Mouse (Mus musculus): ENCODE data around the gene Rasa4.
"Not testable (repeated sequence)": the region's sequence is repeated elsewhere in the genome, so short reads cannot be mapped to it uniquely, and the experiment has no call there.

The Rasa4 gene

DNA sequence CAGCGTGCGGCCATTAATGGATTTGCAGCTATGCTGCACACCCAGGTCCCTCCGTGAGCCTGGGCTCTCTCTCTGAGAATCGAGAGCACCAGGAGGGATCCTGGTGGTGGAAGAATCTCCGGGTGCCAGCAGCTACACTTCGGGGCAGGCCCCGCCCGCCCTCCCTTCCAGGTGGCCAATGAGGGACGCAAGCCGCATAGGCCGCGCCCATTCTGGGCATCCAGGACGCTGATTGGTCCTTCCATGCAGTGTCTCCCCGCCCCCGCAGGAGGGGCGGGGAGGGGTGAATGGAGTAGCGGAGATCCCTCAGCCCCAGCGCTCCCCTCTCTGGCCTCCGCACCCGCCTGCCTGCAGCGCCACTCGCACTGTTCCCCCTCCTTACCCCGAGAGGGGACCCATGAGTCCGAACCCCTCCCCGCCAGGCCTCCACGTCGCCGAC is at the start of gene Rasa4:
Gene Rasa4, plus strand, starts transcription at position 248 of the 439 bp plus-strand sequence.
- peak; percentile 96 for DNase-seq

DNA sequence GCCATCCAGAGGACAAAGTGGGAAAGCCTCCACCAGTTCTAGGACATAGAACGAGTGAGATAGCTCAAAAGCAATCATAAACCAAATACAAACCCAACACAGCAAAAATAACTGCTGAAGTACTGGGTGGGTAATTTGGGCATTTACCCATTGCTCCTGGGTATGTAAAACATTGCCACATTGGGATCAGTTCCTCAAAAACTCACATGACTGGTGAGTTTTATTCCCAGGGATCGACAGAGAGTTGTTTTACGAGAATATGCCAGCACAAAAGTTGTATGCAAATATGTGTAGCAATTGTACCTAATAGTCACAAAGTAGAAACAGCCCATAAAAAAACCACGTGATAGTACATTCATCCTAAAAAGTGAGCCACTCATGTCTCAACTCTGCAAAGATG is 48.8 kb upstream of the Rasa4 start:
- no peak for DNase-seq

DNA sequence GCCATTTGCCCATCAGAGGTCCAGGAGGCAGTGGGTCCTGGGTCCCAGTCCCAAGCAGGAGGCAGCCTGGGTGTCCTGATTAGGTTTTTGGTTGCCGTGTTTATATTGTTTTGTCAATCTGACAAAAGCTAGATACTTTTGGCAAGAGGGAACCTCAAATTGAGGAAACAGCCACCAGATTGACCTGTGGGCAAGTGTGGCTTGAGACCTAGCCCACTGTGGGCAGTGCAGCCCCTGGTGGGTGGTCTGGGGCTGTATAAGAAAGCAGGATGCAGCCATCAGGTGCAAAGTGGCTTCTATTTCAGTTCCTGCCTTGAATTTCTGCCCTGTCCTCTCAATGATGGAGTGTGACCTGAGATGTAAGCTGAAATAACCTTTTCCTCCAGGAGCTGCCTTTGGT is 48.4 kb upstream of the Rasa4 start:
- DNase-seq: no peak

DNA sequence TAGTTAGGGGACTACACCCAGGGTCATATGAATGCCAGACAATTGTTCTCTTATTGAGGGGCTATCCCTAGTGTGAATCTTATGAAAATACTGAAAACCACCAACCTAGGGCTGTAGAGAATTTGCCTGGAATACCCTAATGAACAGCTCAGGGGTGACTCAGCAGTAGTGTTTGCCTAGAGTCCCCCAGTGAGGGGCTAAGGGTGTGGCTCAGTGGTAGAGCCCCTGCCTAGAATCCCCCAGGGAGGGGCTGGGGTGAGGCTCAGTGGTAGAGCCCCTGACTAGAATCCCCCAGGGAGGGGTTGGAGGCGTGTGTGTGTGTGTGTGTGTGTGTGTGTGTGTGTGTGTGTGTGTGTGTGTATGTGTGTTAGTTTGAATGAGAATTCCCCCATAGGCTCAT is 47.0 kb upstream of the Rasa4 start:
- DNase-seq: no peak

DNA sequence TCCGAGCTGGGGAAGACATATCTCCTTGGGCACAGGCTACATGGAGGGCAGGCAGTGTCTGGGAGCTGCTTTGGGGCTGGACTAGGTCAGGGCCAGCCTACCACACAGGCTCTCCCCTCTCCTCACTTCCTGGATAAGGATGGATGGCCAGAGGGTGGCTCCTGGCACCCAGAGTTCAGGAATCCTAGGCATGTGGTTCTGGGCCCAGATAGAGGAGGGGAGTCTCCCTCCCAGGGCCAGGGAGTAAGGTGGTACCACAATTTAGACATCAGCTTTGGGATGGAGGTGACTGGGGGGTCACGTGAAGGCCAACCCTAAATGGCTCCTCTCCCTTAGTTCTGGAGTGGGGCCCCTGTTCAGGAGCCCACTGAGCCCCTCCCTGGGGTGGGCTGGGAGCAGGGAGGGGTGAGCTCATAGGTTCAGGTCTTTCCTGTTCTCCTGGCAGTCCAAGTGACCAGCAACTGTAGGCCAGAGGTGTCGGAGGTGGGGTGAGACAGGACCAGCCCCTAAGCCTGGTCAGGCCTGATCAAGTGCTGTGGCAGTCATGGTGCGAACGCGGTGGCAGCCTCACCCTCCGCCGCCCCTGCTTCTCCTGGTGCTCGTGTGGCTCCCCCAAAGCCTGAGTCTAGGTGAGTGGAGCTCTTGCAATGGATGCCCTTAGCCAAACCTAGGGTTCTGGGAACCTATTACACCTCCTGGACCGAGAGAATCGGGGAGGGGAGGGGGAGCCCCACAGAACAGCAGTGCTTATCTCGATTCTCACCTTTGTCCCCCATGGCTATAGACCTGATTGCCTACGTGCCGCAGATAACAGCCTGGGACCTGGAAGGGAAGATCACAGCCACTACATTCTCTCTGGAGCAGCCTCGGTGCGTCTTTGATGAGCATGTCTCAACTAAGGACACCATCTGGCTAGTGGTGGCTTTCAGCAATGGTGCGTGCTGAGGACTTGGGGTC is 45.2 kb upstream of the Rasa4 start, which contains the start of gene Upk3b:
Gene Upk3b, plus strand, starts transcription at position 239 of the 957 bp plus-strand sequence.
- DNase-seq: no peak

DNA sequence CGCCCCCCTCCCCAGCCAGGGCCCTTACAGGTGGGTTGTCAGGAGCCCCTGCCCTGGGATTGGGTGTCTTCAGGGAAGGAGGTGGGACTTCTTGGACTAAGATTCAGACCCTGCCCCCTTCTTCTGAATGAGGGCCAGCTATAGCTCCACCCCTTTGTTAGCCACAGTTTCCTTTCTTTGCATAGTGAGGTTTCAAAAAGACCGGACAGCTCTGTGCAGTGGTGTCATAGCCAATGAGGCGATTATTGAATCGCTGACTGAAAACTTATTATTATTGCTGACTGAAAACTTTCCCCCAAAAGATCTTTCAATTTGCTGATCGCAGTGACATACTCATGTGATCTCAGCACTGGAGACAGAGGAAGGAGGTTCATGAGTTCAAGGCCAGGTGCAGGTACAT is 43.5 kb upstream of the Rasa4 start:
- DNase-seq: no peak

DNA sequence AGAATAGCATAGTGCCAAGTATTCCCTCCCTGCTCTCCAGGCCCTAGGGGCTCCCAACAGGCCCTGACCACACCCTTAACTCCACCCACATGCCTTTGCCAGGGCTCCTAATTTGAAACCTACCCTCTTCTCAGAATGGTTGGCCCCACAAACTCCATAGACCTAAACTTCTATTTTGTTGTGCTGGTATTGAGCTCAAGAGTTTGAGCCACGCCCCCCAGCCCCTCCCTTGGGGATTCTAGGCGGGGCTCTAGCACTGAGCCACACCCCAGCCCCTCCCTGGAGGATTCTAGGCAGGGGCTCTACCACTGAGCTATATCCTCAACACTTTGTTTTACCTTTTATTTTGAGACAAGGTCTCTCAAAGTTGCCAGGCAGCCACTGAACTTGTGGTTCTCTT is 42.5 kb upstream of the Rasa4 start:
- DNase-seq: no peak

DNA sequence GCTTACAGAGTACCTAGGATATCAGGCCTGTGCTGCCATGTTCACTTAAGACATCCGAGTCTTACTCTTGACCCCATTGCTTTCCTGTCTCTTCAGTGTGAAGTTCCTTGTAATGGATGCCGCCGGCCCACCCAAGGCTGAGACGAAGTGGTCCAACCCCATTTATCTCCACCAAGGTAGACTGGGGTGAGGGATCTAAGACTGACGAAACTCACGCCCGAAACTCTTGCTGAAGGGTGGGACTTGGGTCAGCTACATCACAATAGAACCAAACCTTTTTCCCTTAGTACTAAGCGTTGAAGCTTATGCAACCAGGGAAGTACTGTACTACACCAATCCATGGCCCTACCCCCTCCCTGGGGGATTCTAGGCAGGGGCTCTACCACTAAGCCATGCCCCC is 42.0 kb upstream of the Rasa4 start:
- DNase-seq: no peak

DNA sequence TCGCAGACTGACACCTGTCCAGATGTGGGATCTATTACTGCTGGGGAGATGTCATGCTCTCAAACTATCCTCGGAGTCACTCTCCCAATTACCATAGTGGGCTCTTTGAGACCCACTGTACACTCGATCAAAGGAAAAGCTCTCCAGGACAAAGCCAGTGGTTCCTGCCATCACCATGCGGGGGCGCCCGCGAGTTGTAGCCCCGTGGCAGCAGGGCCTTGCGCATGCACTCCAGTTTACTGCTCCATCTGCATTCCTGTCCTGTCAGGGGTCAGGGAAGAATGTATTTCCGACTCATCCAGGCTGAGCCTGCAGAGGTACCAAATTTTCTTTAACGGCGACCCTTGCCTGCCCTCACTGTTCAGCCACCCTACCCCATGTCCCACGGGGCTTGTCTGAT is 38.9 kb upstream of the Rasa4 start:
- DNase-seq: no peak

DNA sequence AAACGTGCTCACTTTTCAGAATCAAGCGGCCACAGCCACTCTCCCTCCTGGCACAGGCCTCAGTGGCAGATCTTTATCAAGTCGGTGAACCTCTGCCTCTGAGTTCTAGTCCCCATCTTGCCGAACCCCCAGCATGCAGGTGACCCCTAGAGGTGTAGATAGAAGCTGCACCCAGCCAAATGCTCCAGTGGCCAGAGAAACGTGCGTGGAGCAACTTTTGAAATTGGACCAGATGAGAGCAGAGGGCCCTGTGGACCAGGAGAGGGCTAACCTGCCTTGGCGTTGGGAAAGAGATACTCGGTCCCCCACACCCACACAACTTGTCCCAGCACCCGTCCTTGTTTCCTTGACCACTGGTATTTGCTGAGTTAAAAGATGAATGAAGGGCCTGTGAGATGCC is 38.3 kb upstream of the Rasa4 start:
- no peak for DNase-seq

DNA sequence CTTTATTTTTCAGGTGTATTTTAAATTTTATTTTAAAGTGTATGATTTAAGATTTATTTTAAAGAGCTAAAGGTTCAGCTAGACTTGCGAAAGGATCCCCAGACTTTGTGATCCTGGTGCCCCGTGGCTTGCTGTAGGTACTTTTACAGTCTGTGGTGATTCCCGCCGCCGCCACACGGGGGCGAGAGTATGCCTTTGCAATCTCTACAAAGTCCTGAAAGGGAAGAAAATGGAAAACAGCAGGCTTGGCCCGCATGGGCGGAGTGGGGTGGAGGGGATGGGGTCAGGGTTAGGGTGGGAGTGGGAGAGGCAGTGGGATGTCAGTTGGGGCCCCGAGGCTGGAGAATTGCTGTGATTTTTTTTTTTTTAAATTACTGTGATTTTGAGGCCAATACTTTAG is 37.7 kb upstream of the Rasa4 start:
- DNase-seq: peak; percentile 63

DNA sequence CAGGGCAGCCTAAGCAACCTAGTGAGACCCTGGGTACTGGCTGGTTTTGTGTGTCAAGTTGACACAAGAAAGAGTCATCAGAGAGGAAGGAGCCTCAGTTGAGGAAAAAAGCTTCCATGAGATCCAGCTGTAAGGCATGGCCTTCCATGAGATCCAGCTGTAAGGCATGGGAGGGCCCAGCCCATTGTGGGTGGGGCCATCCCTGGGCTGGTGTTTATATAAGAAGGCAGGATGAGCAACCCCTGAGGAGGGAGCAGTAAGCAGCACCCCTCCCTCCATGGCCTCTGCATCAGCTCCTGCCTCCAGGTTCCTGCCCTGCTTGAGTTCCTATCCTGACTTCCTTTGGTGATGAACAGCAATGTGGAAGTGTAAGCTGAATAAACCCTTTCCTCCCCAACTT is 35.2 kb upstream of the Rasa4 start:
- not testable (repeated sequence) for DNase-seq

DNA sequence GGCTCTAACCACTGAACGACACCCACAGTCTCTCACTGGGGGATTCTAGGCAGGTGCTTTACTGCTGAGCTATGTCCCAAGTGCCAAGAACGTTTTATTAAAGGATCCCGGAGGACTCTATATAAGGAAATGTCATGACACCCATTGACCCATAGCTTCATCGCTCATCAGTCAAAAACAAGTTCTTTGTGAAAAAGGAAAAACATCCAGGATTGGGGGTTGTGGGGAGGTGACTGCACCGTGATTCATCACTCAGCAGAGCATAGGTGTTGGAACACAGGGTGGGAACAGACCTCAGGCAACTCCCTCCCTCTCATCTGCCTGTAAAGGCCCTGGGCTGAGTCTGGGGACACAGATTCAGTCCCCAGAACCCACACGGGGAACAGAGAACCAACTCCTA is 33.8 kb upstream of the Rasa4 start:
- DNase-seq: no peak

DNA sequence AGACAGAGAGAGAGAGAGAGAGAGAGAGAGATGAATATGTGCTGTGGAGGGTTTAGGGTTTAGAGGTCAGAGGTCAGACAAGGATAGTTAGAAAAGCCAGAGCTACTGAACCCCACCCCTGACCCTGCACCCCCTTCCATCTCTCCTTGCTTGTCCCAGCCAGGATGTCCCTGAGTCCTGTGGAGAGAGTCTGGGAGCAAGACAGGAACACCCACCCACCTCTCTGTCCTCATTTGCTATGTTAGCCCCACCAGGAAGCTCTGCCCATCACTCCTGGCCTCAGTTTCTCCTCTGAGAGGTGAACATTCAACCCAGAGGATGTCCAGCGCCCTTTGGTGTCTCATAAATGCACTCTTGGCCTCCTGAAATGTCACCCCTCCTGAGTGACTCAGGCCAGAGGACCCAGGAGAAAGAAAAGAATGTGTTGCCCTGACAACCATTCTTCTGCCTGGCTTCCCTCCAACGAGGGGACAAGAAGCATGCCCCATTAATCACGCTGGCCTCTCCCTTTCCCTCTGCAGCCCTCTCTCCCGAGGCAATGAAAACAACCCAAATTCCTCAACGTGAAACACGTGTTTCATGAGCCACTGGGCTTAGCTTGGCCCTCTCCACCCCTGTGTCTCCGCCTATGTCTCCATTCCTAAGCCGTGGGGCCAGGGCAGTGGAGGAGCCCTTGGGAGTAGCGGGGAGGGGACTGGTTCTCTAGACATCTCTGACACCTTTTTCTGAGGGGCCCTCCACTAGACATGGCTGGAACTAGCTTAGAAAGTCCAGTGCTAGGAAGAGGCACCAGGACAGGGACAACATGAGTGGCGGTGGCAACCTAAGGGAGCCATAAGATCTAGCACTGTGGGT is 32.3 kb upstream of the Rasa4 start:
- peak; percentile 22 for DNase-seq

DNA sequence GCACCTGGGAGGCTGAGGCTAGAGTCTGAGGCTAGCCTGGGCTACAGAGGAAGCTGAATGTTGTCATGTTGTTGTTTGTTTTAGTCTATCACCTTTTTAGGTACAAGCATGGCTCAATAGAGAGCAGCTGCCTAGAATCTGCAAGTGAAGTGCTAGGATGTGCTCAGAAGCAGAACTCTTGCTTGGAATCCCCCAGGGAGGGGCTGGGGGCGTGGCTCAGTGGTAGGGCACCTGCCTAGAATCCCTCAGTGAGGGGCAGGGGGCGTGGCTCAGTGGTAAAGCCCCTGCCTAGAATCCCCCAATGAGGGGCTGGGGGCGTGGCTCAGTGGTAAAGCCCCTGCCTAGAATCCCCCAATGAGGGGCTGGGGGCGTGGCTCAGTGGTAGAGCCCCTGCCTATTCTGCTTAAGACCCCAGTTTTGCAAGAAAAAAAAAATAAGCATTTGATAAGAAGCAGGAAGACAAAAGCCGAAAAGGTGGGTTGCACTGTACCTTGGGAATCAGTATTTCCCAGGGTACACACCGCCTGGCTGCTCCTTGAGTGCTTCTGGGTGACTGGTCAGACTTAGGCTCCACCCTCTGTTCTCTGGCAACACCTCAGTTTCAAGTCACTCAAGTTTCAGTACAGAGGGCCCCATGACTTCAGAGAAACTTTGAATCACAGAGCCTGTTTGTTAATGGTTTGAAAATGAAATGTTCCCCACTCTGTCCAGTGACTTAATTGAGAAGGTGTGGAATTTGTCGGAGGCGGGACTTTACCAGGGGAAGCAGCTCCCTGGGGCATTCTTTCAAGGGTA is 30.7 kb upstream of the Rasa4 start:
- DNase-seq: no peak

DNA sequence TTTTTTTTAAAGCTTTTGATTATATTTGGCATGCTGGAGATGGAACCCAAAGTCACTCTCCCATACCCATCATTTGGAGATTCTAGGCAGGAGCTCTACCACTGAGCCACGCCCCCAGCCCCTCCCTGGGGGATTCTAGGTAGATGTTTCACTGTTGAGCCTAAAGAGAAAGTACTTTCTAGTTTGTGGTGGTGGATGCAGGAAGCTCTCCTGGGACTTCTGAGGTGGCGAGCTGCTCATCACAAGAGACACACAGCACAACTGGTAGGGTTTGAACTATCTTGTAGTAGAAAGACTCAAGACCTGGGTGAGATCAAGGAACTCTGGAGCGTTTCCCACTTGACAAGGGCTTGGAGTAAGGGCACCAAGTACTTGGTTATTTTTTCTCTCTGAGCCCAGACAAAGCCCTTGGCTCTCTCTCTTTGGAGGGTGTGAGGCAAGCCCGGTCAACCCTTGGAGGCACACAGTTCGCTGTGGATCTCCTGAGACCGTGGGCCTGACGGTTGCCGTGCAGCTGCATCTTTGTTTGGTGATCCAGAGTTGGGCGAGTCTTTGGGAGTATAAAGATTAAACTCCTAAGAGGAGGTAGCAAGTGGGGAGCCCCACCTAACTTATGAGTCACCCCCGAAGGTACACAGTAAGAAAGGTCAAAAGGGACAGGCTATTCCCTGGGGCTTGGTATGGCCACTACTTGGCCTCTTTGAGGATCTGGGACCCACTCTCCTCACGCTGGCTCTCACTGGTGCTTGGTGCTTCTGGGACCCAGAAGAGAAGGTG is 29.2 kb upstream of the Rasa4 start, which contains the start of gene Upk3bl:
Gene Upk3bl, plus strand, starts transcription at position 192 of the 777 bp plus-strand sequence.
- no peak for DNase-seq

DNA sequence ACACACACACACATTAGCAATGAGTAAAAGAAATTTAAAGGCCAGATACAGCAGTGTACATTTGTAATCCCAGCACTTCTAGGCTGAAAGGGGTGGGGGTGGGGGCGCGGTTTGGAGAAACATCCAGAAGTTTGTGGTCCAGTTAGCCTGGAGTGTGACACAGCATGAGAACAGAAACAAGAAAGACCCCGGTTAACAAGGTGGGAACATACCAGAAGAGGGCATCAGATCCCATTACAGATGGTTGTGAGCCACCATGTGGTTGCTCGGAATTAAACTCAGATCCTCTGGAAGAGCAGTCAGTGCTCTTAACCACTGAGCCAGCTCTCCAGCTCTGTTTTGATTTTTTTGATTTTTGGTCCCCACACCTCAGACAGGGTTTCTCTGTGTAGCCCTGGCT is 27.7 kb upstream of the Rasa4 start:
- DNase-seq: no peak

DNA sequence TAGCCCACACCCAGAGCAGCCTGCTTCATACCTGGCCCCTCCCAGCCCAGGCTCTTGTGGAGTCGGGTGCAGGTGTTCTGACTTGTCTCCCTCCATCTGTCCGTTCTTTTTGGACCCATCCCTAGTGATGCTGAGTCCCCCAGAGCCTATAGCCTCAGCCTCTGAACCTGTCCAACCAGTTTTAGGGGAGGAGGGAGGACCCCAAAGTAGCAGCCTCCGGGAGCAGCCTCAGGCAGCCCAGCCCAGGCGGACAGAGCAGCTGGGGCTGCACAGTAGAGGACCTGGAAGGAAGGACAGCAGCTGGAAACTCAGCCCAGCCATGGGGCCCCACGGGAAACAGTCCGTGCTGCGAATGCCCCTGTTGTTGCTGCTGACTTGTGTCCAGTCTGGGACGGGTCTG is 26.6 kb upstream of the Rasa4 start:
- DNase-seq: no peak

DNA sequence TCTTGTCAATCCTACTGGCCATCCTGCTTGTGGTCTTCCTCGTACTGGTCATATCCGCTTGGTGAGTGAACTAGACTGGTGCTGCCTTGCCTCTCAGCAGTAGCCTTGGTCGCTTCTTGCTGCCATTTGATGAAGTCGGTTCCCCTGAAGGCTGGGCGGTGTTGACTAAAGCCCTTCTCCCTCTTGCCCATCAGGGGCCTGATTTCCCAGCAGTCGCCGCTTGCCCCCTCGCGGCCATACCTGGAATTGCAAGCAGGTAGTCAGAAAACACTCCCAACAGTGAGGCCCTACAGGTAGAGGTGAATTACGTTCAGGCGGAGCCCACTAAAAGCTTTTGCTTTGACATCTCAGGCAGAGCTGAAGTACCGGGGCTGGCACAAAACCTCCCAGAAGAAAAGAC is 22.1 kb upstream of the Rasa4 start:
- DNase-seq: peak; percentile 48

DNA sequence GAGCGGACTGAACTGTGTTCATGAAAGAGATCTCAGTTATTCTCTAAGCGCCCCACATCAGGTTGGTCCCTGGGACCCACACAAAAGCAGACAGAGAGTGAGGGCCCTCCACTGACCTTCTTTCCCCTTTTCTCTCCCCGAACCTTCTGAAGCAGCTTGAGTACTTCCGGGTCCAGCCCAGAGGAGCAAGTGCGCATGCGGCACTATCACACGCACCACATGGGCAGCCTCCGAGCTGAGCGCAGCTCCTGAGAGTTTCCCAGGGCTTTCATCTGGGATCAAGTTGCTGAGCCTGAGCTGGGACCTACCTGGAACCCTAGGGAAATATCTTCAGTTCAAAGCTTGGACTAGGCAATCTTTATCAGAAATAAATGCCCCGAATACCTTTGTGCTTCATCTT is 19.8 kb upstream of the Rasa4 start:
- DNase-seq: no peak

DNA sequence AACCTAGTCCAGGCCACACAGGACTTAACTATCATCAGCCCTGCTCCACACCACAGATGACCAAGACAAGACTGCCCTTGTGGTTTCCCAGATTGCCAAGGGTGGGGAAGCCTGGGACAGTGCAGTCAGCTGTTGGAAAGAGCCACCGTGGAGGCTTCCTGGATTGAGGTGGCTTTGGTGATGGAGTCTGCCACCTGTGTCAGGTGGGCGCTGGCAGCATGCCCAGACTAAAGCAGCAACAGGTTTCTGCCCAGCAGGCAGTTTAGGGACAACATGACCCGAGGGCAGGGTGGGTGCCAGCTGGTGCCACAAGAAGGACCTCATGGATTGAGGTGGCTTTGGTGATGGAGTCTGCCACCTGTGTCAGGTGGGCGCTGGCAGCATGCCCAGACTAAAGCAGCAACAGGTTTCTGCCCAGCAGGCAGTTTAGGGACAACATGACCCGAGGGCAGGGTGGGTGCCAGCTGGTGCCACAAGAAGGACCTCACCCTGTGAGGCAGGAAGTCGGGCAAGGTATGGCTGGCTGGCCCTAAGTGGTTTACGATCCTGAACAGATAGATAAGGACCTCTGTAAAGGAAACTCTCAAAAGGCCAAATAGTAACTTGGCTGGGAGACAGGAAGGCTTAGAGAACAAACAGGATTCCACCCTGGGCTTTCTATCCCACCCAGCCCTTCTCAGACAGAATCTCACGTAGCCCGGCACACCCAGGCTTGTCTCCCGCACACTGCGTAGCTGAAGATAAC is 17.1 kb upstream of the Rasa4 start:
- not testable (repeated sequence) for DNase-seq

Data from cerebellum, adult 9-11 months (tissue).